Mouse (Mus musculus): ENCODE data around the gene Fbxo9.
A peak's percentile ranks its signal among the peaks of the same experiment; 100 is the strongest.
"Not testable (repeated sequence)": the region's sequence is repeated elsewhere in the genome, so short reads cannot be mapped to it uniquely, and the experiment has no call there.

Fbxo9 gene

GRCm38 (mm10) chr9:78108796-78109239 is at the start of gene Fbxo9, which contains the start of gene Ick:
Gene Fbxo9, minus strand, starts transcription at chr9:78109065.
Gene Ick, plus strand, starts transcription at chr9:78109192.
- DNase-seq, result peak; percentile 91

GRCm38 (mm10) chr9:78157221-78157620 is 48.4 kb upstream of the Fbxo9 start:
- no peak for DNase-seq

- no peak for DNase-seq
Observed at GRCm38 (mm10) chr9:78154211-78154977, 45.5 kb upstream of the Fbxo9 start.

- DNase-seq, result not testable (repeated sequence)
Observed at GRCm38 (mm10) chr9:78149770-78150169, 40.9 kb upstream of the Fbxo9 start.

GRCm38 (mm10) chr9:78148149-78148548 is 39.3 kb upstream of the Fbxo9 start:
- no peak for DNase-seq

GRCm38 (mm10) chr9:78146627-78147026 is 37.8 kb upstream of the Fbxo9 start:
- no peak for DNase-seq

GRCm38 (mm10) chr9:78146099-78146498 is 37.2 kb upstream of the Fbxo9 start:
- peak; percentile 28 for DNase-seq

- DNase-seq, result no peak
Observed at GRCm38 (mm10) chr9:78139463-78139862, 30.6 kb upstream of the Fbxo9 start.

GRCm38 (mm10) chr9:78138044-78138676 is 29.3 kb upstream of the Fbxo9 start:
- no peak for DNase-seq

- no peak for DNase-seq
Observed at GRCm38 (mm10) chr9:78135658-78136057, 26.8 kb upstream of the Fbxo9 start.

GRCm38 (mm10) chr9:78126643-78127042 is 17.8 kb upstream of the Fbxo9 start:
- DNase-seq, result no peak

- DNase-seq, result no peak
Observed at GRCm38 (mm10) chr9:78126007-78126406, 17.1 kb upstream of the Fbxo9 start.

- no peak for DNase-seq
Observed at GRCm38 (mm10) chr9:78124297-78124696, 15.4 kb upstream of the Fbxo9 start.

- no peak for DNase-seq
Observed at GRCm38 (mm10) chr9:78122939-78123712, 14.3 kb upstream of the Fbxo9 start.

GRCm38 (mm10) chr9:78121985-78122384 is 13.1 kb upstream of the Fbxo9 start:
- no peak for DNase-seq

- DNase-seq, result no peak
Observed at GRCm38 (mm10) chr9:78121358-78121757, 12.5 kb upstream of the Fbxo9 start.

- DNase-seq, result no peak
Observed at GRCm38 (mm10) chr9:78117690-78118089, 8.8 kb upstream of the Fbxo9 start.

GRCm38 (mm10) chr9:78115746-78116145 is 6.9 kb upstream of the Fbxo9 start:
- DNase-seq, result no peak

- DNase-seq, result no peak
Observed at GRCm38 (mm10) chr9:78113538-78113885, 4.6 kb upstream of the Fbxo9 start.

GRCm38 (mm10) chr9:78112770-78113537 is 4.1 kb upstream of the Fbxo9 start:
- DNase-seq, result peak; percentile 90

- DNase-seq, result no peak
Observed at GRCm38 (mm10) chr9:78111456-78111855, 2.6 kb upstream of the Fbxo9 start.

- peak; percentile 39 for DNase-seq
Observed at GRCm38 (mm10) chr9:78109656-78110055, 791 bp upstream of the Fbxo9 start.

Measured in cerebellum, adult 11-12 months (tissue).